Mouse (Mus musculus): Measurements from ENCODE around the gene Tank.

Gene Tank

GRCm38 (mm10) chr2:61655382-61656281 is 77.2 kb downstream of the Tank start:
- peak; percentile 24 for DNase-seq (ENCODE audit: low spot score)

GRCm38 (mm10) chr2:61656421-61657411 is 78.3 kb downstream of the Tank start:
- DNase-seq (ENCODE audit: low spot score) = peak; percentile 71

GRCm38 (mm10) chr2:61659254-61659653 is 80.9 kb downstream of the Tank start:
- no peak for DNase-seq (ENCODE audit: low spot score)

- no peak for DNase-seq (ENCODE audit: low spot score)
Observed at GRCm38 (mm10) chr2:61662833-61663232, 84.4 kb downstream of the Tank start.

GRCm38 (mm10) chr2:61663573-61664241 is 85.3 kb downstream of the Tank start:
- no peak for DNase-seq (ENCODE audit: low spot score)

GRCm38 (mm10) chr2:61667420-61667819 is 89.0 kb downstream of the Tank start:
- DNase-seq (ENCODE audit: low spot score) = no peak

- no peak for DNase-seq (ENCODE audit: low spot score)
Observed at GRCm38 (mm10) chr2:61668260-61668659, 89.9 kb downstream of the Tank start.

GRCm38 (mm10) chr2:61674555-61674954 is 96.2 kb downstream of the Tank start:
- no peak for DNase-seq (ENCODE audit: low spot score)

GRCm38 (mm10) chr2:61681572-61681971 is 103.2 kb downstream of the Tank start:
- DNase-seq (ENCODE audit: low spot score) = no peak

- no peak for DNase-seq (ENCODE audit: low spot score)
Observed at GRCm38 (mm10) chr2:61686533-61686932, 108.1 kb downstream of the Tank start.

- DNase-seq (ENCODE audit: low spot score) = no peak
Observed at GRCm38 (mm10) chr2:61689086-61689485, 110.7 kb downstream of the Tank start.
